Mouse (Mus musculus) G1E (cell line): Measurements from ENCODE around the gene Tm4sf20.

ENCODE experiments used
- CTCF ChIP-seq: IDR thresholded peaks from 2 replicates; pipeline ENCODE4 v1.5.1; 2012; ENCODE audit warnings: low read depth, low read length, inconsistent platforms, mixed read lengths
- GATA2 ChIP-seq: IDR thresholded peaks from 2 replicates; pipeline ENCODE4 v1.6.1; 2012; ENCODE audit warnings: low read depth, low read length, inconsistent platforms, borderline replicate concordance

- TF ChIP-seq CTCF (no peak), GATA2 (no peak)
These were observed 17.3 kb upstream of the Tm4sf20 start for GRCm38 (mm10) chr1:82785546-82785945.
